Mouse (Mus musculus) lung, postnatal 0 days (tissue): ENCODE measurements around the gene Spryd3.

ENCODE experiments used
- CTCF ChIP-seq: IDR thresholded peaks from 2 replicates; pipeline ENCODE4 v1.5.1; 2016; ENCODE audit warnings: antibody characterized with exemption, mild to moderate bottlenecking
- EP300 ChIP-seq: IDR thresholded peaks from 2 replicates; pipeline ENCODE4 v1.6.1; 2016; ENCODE audit warnings: antibody characterized with exemption, mild to moderate bottlenecking, control low read depth

DNA sequence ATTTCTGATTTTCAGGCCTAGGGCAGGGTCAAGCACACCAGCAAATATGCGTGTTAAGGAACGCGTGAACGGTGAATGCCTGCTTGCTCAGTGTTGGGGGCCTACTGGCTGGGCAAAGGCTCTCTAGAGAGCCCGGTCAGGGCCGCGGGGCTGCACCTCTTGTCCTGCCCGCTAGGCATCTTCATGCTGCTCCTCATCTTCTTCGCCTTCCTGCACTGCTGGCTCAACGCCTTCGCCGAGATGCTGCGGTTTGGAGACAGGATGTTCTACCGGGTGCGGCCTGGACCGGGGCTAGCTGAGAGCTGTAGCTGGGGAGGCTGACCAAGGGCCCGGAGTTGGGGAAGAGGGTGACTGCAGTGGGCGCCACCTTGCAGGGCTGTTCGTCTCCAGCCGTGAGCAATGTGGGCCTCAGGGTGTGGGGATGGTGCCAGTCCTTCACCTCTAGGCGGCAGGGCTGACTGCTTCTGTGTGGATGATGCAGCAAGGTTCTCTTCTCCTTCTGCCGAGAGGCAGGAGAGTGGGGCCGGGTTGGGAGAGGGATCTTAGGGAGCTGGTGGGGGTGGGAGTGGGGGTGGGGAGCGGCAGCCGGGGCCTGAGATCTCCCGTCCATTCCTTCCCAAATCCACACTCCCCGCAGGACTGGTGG is 24.5 kb upstream of the Spryd3 start:
- TF ChIP-seq CTCF = no peak
- no peak for TF ChIP-seq EP300
